In the genomic region with DNA sequence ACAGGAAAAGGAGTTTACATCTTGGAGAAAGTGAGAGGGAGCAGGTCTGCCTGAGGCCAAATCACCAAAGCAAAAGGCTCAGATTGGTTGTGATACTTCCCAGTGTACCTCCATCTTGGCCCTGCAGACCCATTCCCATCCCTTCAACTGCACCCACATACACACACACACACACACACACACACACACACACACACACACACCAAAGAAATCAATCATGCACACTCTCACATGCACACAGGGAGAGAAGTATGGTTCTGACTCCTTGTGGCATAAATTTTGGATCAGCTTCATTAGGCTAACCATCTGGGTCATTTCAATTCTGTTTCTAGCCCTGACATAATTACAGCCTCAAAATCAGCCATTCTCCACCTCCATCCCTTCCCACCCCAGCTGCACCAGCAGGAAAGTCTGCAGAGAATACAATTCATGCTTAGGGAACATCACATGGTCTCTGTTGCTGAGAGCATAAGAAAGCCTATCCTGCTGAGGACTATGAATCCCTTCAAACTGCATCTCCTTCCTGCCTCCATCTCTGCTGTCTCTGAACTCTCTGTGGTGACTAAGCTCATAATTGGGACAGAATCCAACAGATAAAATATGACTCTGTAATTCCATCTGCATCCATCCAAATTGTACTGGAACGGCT, we compare ENCODE assay signal across 11 mouse cellular contexts.
DNase-seq lines count a peak whose midpoint lies in the region; ATAC-seq lines count a peak whose summit lies in the region.
"Had no signal": no experiment of that assay in that cellular context is flagged by ENCODE, and none has a peak within 500 bp of the region (broad histone marks: within the 10 kb centered on the region; RNA-seq: fewer than 3 reads in every experiment).

No protein-coding gene starts in this region.

- H3K27me3 ChIP-seq in hindbrain, embryonic 16.5 days (replicated peaks; ENCODE audit: control insufficient read depth, insufficient read depth, low read length) = no peaks in the 10 kb centered on the region
- H3K27me3 ChIP-seq: embryonic facial prominence, embryonic 12.5 days; liver, embryonic 15.5 days had no signal

- ATAC-seq in hindbrain, embryonic 16.5 days = peak; percentile 38; the same call in 1 of the 2 replicates
- no peak for ATAC-seq in CD4-positive, CD25-positive, alpha-beta regulatory T cell, adult 4 months

- intact Hi-C loops in left cerebral cortex, postnatal 4 days (cut with DNase I) = no loop called here

- no peaks in the 10 kb centered on the region for H3K36me3 ChIP-seq in hindbrain, embryonic 16.5 days (ENCODE audit: control insufficient read depth, insufficient read depth, low read length)
- H3K36me3 ChIP-seq: embryonic facial prominence, embryonic 12.5 days; liver, embryonic 15.5 days had no signal

- peak; percentile 9 to 27 for DNase-seq in frontal cortex, postnatal 36 days (ENCODE audit: low spot score in 2 of 2)
- DNase-seq in frontal cortex, postnatal 14 days (ENCODE audit: low spot score in 2 of 2) = no peak
- peak; percentile 18 for DNase-seq in left cerebral cortex, adult 11 months (ENCODE audit: low spot score)
- no peak for DNase-seq in left cerebral cortex, postnatal 4 days
- peak; percentile 79 for DNase-seq in brain, adult 2 months (ENCODE audit: low read depth, low spot score)
- DNase-seq in urinary bladder, postnatal 36 days (ENCODE audit: low spot score in 2 of 2) = no peak
- DNase-seq: thymus, adult 2 months had no signal

- H3K4me2 ChIP-seq in hindbrain, embryonic 16.5 days (ENCODE audit: low read length) = no peak overlapping the region
- H3K4me2 ChIP-seq: embryonic facial prominence, embryonic 12.5 days; liver, embryonic 15.5 days had no signal

- 40% methylated on average over 1 of the region's 1 CpGs for WGBS in hindbrain, embryonic 16.5 days

- H3K9ac ChIP-seq in hindbrain, embryonic 16.5 days (ENCODE audit: low read depth, low read length) = no peak overlapping the region
- H3K9ac ChIP-seq: embryonic facial prominence, embryonic 12.5 days; liver, embryonic 15.5 days had no signal

- no peak overlapping the region for H3K4me3 ChIP-seq in hindbrain, embryonic 16.5 days (ENCODE audit: low read length)
- H3K4me3 ChIP-seq: embryonic facial prominence, embryonic 12.5 days; liver, embryonic 15.5 days had no signal

- no peaks in the 10 kb centered on the region; the same call in 1 of the 2 replicates for H3K4me1 ChIP-seq in hindbrain, embryonic 16.5 days (ENCODE audit: control insufficient read depth, insufficient read depth, low read depth, low read length)
- H3K4me1 ChIP-seq: embryonic facial prominence, embryonic 12.5 days; liver, embryonic 15.5 days had no signal

- H3K9me3 ChIP-seq in hindbrain, embryonic 16.5 days (ENCODE audit: control insufficient read depth, low read length) = no peaks in the 10 kb centered on the region
- H3K9me3 ChIP-seq: embryonic facial prominence, embryonic 12.5 days; liver, embryonic 15.5 days had no signal

- H3K27ac ChIP-seq in hindbrain, embryonic 16.5 days (ENCODE audit: low read depth, low read length) = no peak overlapping the region
- H3K27ac ChIP-seq: embryonic facial prominence, embryonic 12.5 days; liver, embryonic 15.5 days had no signal

Comparison
In these comparisons a context has a peak if more than half of its experiments do, and no peak if none do; other contexts are left out.
1. DNase-seq: peak in frontal cortex, postnatal 36 days (2 of 2), left cerebral cortex, adult 11 months (single experiment) and brain, adult 2 months (single experiment); none in frontal cortex, postnatal 14 days (0 of 2), left cerebral cortex, postnatal 4 days (single experiment) and urinary bladder, postnatal 36 days (0 of 2).